Comparison of ENCODE assay signal across 40 mouse cellular contexts in genomic region chr9:40240311-40240710, GRCm38 (mm10). TPM values are rescaled to one million over a fixed set of nuclear protein-coding genes. Genes with fewer than 3 reads are reported as not detected.
DNase-seq lines count a peak whose midpoint lies in the region; ATAC-seq and TF ChIP-seq lines count a peak whose summit lies in the region.
"Had no signal": no experiment of that assay in that cellular context is flagged by ENCODE, and none has a peak within 500 bp of the region (broad histone marks: within the 10 kb centered on the region; RNA-seq: fewer than 3 reads in every experiment).

No protein-coding gene starts in this region.

- no peaks in the 10 kb centered on the region for H3K36me3 ChIP-seq in hindbrain, embryonic 11.5 days (ENCODE audit: control insufficient read depth, insufficient read depth, low read length)
- H3K36me3 ChIP-seq in hindbrain, embryonic 10.5 days: no peaks in the 10 kb centered on the region
- no peaks in the 10 kb centered on the region for H3K36me3 ChIP-seq in midbrain, embryonic 14.5 days (ENCODE audit: control insufficient read depth, insufficient read depth, low read length)
- no peaks in the 10 kb centered on the region for H3K36me3 ChIP-seq in midbrain, embryonic 11.5 days (ENCODE audit: control insufficient read depth, insufficient read depth, low read length)
- peaks cover 10% of the 10 kb centered on the region for H3K36me3 ChIP-seq in ES-E14 (ENCODE audit: control insufficient read depth, insufficient read depth, low read length, poor library complexity, severe bottlenecking)
- no peaks in the 10 kb centered on the region for H3K36me3 ChIP-seq in lung, postnatal 0 days (ENCODE audit: insufficient read depth, low read length)
- H3K36me3 ChIP-seq: heart, embryonic 12.5 days; intestine, embryonic 15.5 days; limb, embryonic 15.5 days; liver, embryonic 13.5 days had no signal

- H3K27me3 ChIP-seq in hindbrain, embryonic 11.5 days (ENCODE audit: control insufficient read depth, insufficient read depth, low read length): no peaks in the 10 kb centered on the region; the same call in 1 of the 2 replicates
- H3K27me3 ChIP-seq in hindbrain, embryonic 10.5 days (ENCODE audit: insufficient read depth, poor library complexity, severe bottlenecking): peaks cover 19% of the 10 kb centered on the region
- H3K27me3 ChIP-seq in midbrain, embryonic 14.5 days (ENCODE audit: control insufficient read depth, insufficient read depth, low read length): no peaks in the 10 kb centered on the region
- H3K27me3 ChIP-seq in midbrain, embryonic 11.5 days (ENCODE audit: control insufficient read depth, insufficient read depth, low read length): no peaks in the 10 kb centered on the region
- H3K27me3 ChIP-seq in lung, postnatal 0 days (replicated peaks; ENCODE audit: insufficient read depth, low read length): no peaks in the 10 kb centered on the region
- H3K27me3 ChIP-seq: intestine, embryonic 15.5 days had no signal

- in situ Hi-C loops in ES-E14 (cut with MboI; ENCODE audit: low sequenced_read_pairs in 2 of 2, unreplicated experiment in 2 of 2): no loop called here

- H3K4me1 ChIP-seq in hindbrain, embryonic 11.5 days (replicated peaks; ENCODE audit: control insufficient read depth, insufficient read depth, low read length): no peaks in the 10 kb centered on the region
- H3K4me1 ChIP-seq in hindbrain, embryonic 10.5 days (replicated peaks): peaks cover 24% of the 10 kb centered on the region
- H3K4me1 ChIP-seq in midbrain, embryonic 14.5 days (ENCODE audit: control insufficient read depth, insufficient read depth, low read length): peaks cover 10% of the 10 kb centered on the region; the same call in 1 of the 2 replicates
- peaks cover 9% of the 10 kb centered on the region for H3K4me1 ChIP-seq in midbrain, embryonic 11.5 days (ENCODE audit: control insufficient read depth, insufficient read depth, low read length)
- H3K4me1 ChIP-seq in ES-E14 (ENCODE audit: control insufficient read depth in 2 of 2, insufficient read depth in 2 of 2, low read length in 2 of 2, poor library complexity in 1 of 2): peaks cover 0 to 12% of the 10 kb centered on the region in 2 experiments; a peak in 2 of 4 replicates
- peaks cover 18% of the 10 kb centered on the region for H3K4me1 ChIP-seq in olfactory bulb, adult 2 months (ENCODE audit: control insufficient read depth, insufficient read depth, low read length)
- H3K4me1 ChIP-seq in lung, postnatal 0 days (ENCODE audit: insufficient read depth, low read depth, low read length): 0 out of 2 replicates have a peak, but pooled peaks cover 4% of the 10 kb centered on the region
- H3K4me1 ChIP-seq: liver, embryonic 13.5 days had no signal

- no peak for TF ChIP-seq POLR2A in olfactory bulb, adult 2 months (IDR thresholded peaks at IDR 0.05; ENCODE audit: insufficient read depth, low read depth, low read length)

- no peak overlapping the region for H3K4me2 ChIP-seq in hindbrain, embryonic 11.5 days (replicated peaks; ENCODE audit: low read depth, low read length)
- peak overlapping the region; percentile 78; the same call in 1 of the 2 replicates for H3K4me2 ChIP-seq in midbrain, embryonic 14.5 days (ENCODE audit: low read length)
- no peak overlapping the region for H3K4me2 ChIP-seq in midbrain, embryonic 11.5 days
- no peak overlapping the region for H3K4me2 ChIP-seq in lung, postnatal 0 days (replicated peaks; ENCODE audit: low read depth, low read length)
- H3K4me2 ChIP-seq: limb, embryonic 15.5 days; liver, embryonic 13.5 days had no signal

- 17% methylated on average over 5 of the region's 5 CpGs for WGBS in hindbrain, embryonic 11.5 days
- 19% methylated on average over 5 of the region's 5 CpGs for WGBS in hindbrain, embryonic 10.5 days
- WGBS in midbrain, embryonic 14.5 days: 29% methylated on average over 5 of the region's 5 CpGs
- 14% methylated on average over 5 of the region's 5 CpGs for WGBS in midbrain, embryonic 11.5 days
- 49% methylated on average over 5 of the region's 5 CpGs for WGBS in olfactory bulb, adult 2 months
- WGBS in lung, postnatal 0 days: 33% methylated on average over 5 of the region's 5 CpGs

- TF ChIP-seq CTCF in olfactory bulb, adult 2 months (IDR thresholded peaks at IDR 0.05; ENCODE audit: insufficient read depth, low read depth, low read length): no peak
- TF ChIP-seq CTCF in lung, postnatal 0 days (IDR thresholded peaks at IDR 0.05): no peak

- H3K27ac ChIP-seq in hindbrain, embryonic 11.5 days (ENCODE audit: low read depth, low read length): no peak overlapping the region
- no peak overlapping the region for H3K27ac ChIP-seq in hindbrain, embryonic 10.5 days
- H3K27ac ChIP-seq in midbrain, embryonic 14.5 days (replicated peaks; ENCODE audit: low read depth, low read length): 0 out of 2 replicates have a peak overlapping the region, but pooled peaks have one; percentile 5
- no peak overlapping the region for H3K27ac ChIP-seq in midbrain, embryonic 11.5 days (ENCODE audit: low read depth, low read length)
- peak overlapping the region; percentile 98 for H3K27ac ChIP-seq in ES-E14 (ENCODE audit: insufficient read depth, low read depth, low read length, poor library complexity, severe bottlenecking)
- H3K27ac ChIP-seq in olfactory bulb, adult 2 months (ENCODE audit: insufficient read depth, low read depth, low read length): peak overlapping the region; percentile 99; the same call in 1 of the 2 replicates
- no peak overlapping the region for H3K27ac ChIP-seq in lung, postnatal 0 days (ENCODE audit: low read length)
- H3K27ac ChIP-seq: intestine, embryonic 15.5 days; limb, embryonic 15.5 days; liver, embryonic 13.5 days; macrophage had no signal

- no peak overlapping the region for H3K9ac ChIP-seq in hindbrain, embryonic 11.5 days (ENCODE audit: low read depth, low read length)
- H3K9ac ChIP-seq in midbrain, embryonic 14.5 days (replicated peaks; ENCODE audit: low read length): no peak overlapping the region
- no peak overlapping the region for H3K9ac ChIP-seq in midbrain, embryonic 11.5 days (ENCODE audit: low read length)
- peak overlapping the region; percentile 68; the same call in 1 of the 2 replicates for H3K9ac ChIP-seq in ES-E14 (ENCODE audit: insufficient read depth, low read depth, low read length, poor library complexity, severe bottlenecking)
- no peak overlapping the region for H3K9ac ChIP-seq in lung, postnatal 0 days (replicated peaks; ENCODE audit: low read depth)
- H3K9ac ChIP-seq: heart, embryonic 12.5 days; intestine, embryonic 15.5 days; limb, embryonic 15.5 days; liver, embryonic 13.5 days had no signal

- ATAC-seq in hindbrain, embryonic 11.5 days (ENCODE audit: low FRiP score): no peak
- no peak for ATAC-seq in midbrain, embryonic 14.5 days (ENCODE audit: low FRiP score, low TSS enrichment)
- no peak for ATAC-seq in midbrain, embryonic 11.5 days (ENCODE audit: low FRiP score)
- ATAC-seq in lung, postnatal 0 days: no peak
- ATAC-seq: activated CD4-positive, CD25-positive, alpha-beta regulatory T cell, adult 4 months; forebrain, embryonic 16.5 days; hindbrain, postnatal 0 days had no signal

- H3K9me3 ChIP-seq in hindbrain, embryonic 11.5 days (ENCODE audit: control insufficient read depth, low read length): no peaks in the 10 kb centered on the region
- no peaks in the 10 kb centered on the region for H3K9me3 ChIP-seq in hindbrain, embryonic 10.5 days
- no peaks in the 10 kb centered on the region for H3K9me3 ChIP-seq in midbrain, embryonic 14.5 days (ENCODE audit: control insufficient read depth, low read length)
- H3K9me3 ChIP-seq in midbrain, embryonic 11.5 days (ENCODE audit: control insufficient read depth, low read length): no peaks in the 10 kb centered on the region
- no peaks in the 10 kb centered on the region for H3K9me3 ChIP-seq in ES-E14 (ENCODE audit: control insufficient read depth, insufficient read depth, low read depth, low read length)
- no peaks in the 10 kb centered on the region for H3K9me3 ChIP-seq in lung, postnatal 0 days (ENCODE audit: low read length)
- H3K9me3 ChIP-seq: heart, embryonic 12.5 days; intestine, embryonic 15.5 days; limb, embryonic 15.5 days; liver, embryonic 13.5 days had no signal

- peak; percentile 1 for DNase-seq in hindbrain, embryonic 11.5 days (ENCODE audit: low spot score)
- DNase-seq in hindbrain, embryonic 10.5 days (ENCODE audit: low spot score): no peak
- DNase-seq in midbrain, embryonic 14.5 days: no peak
- DNase-seq in midbrain, embryonic 11.5 days (ENCODE audit: low spot score, missing footprints): no peak
- peak; percentile 79 for DNase-seq in ES-E14 (ENCODE audit: low read depth, low spot score)
- DNase-seq in lung, postnatal 0 days (ENCODE audit: low spot score): no peak
- DNase-seq: adrenal gland, adult 2 months; adrenal gland, postnatal 36 days; B cell, adult 2 months; cerebellum, adult 18-20 months; cerebellum, postnatal 10 days; gastrocnemius, postnatal 10 days; heart, adult 18-20 months; heart, postnatal 4 days; kidney, adult 2 months; kidney, postnatal 36 days; liver, embryonic 13.5 days; lung, adult 18-20 months; lung, postnatal 10 days; thymus, adult 2 months; thymus, postnatal 36 days had no signal

- TF ChIP-seq EP300 in lung, postnatal 0 days (IDR thresholded peaks at IDR 0.05): no peak

- no peak overlapping the region for H3K4me3 ChIP-seq in hindbrain, embryonic 11.5 days (ENCODE audit: low read depth, low read length)
- H3K4me3 ChIP-seq in hindbrain, embryonic 10.5 days: no peak overlapping the region
- H3K4me3 ChIP-seq in midbrain, embryonic 14.5 days (replicated peaks; ENCODE audit: low read depth, low read length): no peak overlapping the region
- H3K4me3 ChIP-seq in midbrain, embryonic 11.5 days (ENCODE audit: low read depth, low read length): no peak overlapping the region
- H3K4me3 ChIP-seq in ES-E14 (ENCODE audit: insufficient read depth in 1 of 2, low read depth in 1 of 2, low read length in 2 of 2, poor library complexity in 1 of 2, severe bottlenecking in 1 of 2): peak overlapping the region; percentile 50 to 71
- no peak overlapping the region for H3K4me3 ChIP-seq in olfactory bulb, adult 2 months (ENCODE audit: insufficient read depth, low read depth, low read length)
- H3K4me3 ChIP-seq in lung, postnatal 0 days (ENCODE audit: low read depth, low read length): no peak overlapping the region
- H3K4me3 ChIP-seq: erythroblast, embryonic 14.5 days; intestine, embryonic 15.5 days; layer of hippocampus, adult 2 months; left cerebral cortex, adult 2 months; liver, embryonic 13.5 days had no signal

RNA-seq across cellular contexts. Expression of gene Scn3b, which starts 28.7 kb away (rescaled TPM):
- 22.5 and 23.5 TPM in 2 replicates for polyA plus RNA-seq in hindbrain, embryonic 11.5 days (2014; fragmentation: Nextera tagmentation; extraction: Ambion mirVana)
- 5.3 and 12.8 TPM in 2 replicates for polyA plus RNA-seq in hindbrain, embryonic 10.5 days (2016; fragmentation: Nextera tagmentation; extraction: Ambion mirVana)
- polyA plus RNA-seq in midbrain, embryonic 14.5 days (2014; fragmentation: Nextera tagmentation; extraction: Ambion mirVana): 142 and 154 TPM in 2 replicates
- polyA plus RNA-seq in midbrain, embryonic 11.5 days (2014; fragmentation: Nextera tagmentation; extraction: Ambion mirVana): 18.6 and 21.2 TPM in 2 replicates
- total RNA-seq in ES-E14 (2012; rRNA removed): 3.1 TPM in 2 replicates
- not detected in 2 replicates for polyA plus RNA-seq in olfactory bulb, adult 2 months (2012; ENCODE audit: insufficient read depth, insufficient read length, low replicate concordance, missing spikeins)
- polyA plus RNA-seq in lung, postnatal 0 days (2015; fragmentation: Nextera tagmentation; extraction: Ambion mirVana): 37.6 and 46.9 TPM in 2 replicates
- total RNA-seq: megakaryocyte-erythroid progenitor cell, adult 5-6 weeks had no signal
- polyA plus RNA-seq: activated CD4-positive, CD25-positive, alpha-beta regulatory T cell, adult 4 months; erythroblast, embryonic 14.5 days had no signal

RNA-seq across cellular contexts. Expression of gene Zfp202, which starts 48.2 kb away (rescaled TPM):
- 5.6 and 8.6 TPM in 2 replicates for polyA plus RNA-seq in hindbrain, embryonic 11.5 days (2014; fragmentation: Nextera tagmentation; extraction: Ambion mirVana)
- polyA plus RNA-seq in hindbrain, embryonic 10.5 days (2016; fragmentation: Nextera tagmentation; extraction: Ambion mirVana): 6.8 and 7.5 TPM in 2 replicates
- polyA plus RNA-seq in midbrain, embryonic 14.5 days (2014; fragmentation: Nextera tagmentation; extraction: Ambion mirVana): 11.6 and 11.7 TPM in 2 replicates
- 6.8 and 7.3 TPM in 2 replicates for polyA plus RNA-seq in midbrain, embryonic 11.5 days (2014; fragmentation: Nextera tagmentation; extraction: Ambion mirVana)
- 2.1 and 2.2 TPM in 2 replicates for total RNA-seq in ES-E14 (2012; rRNA removed)
- polyA plus RNA-seq in olfactory bulb, adult 2 months (2012; ENCODE audit: insufficient read depth, insufficient read length, low replicate concordance, missing spikeins): not detected in 2 replicates
- polyA plus RNA-seq in lung, postnatal 0 days (2015; fragmentation: Nextera tagmentation; extraction: Ambion mirVana): 1.3 and 1.7 TPM in 2 replicates

RNA-seq across cellular contexts. Expression of gene Olfr986, which starts 59.6 kb away (rescaled TPM):
- polyA plus RNA-seq in hindbrain, embryonic 11.5 days (2014; fragmentation: Nextera tagmentation; extraction: Ambion mirVana): not detected in 2 replicates
- polyA plus RNA-seq in hindbrain, embryonic 10.5 days (2016; fragmentation: Nextera tagmentation; extraction: Ambion mirVana): not detected in 2 replicates
- polyA plus RNA-seq in midbrain, embryonic 14.5 days (2014; fragmentation: Nextera tagmentation; extraction: Ambion mirVana): not detected in 2 replicates
- polyA plus RNA-seq in midbrain, embryonic 11.5 days (2014; fragmentation: Nextera tagmentation; extraction: Ambion mirVana): not detected in 2 replicates
- total RNA-seq in ES-E14 (2012; rRNA removed): 0.31 and 0.53 TPM in 2 replicates
- not detected in 2 replicates for polyA plus RNA-seq in olfactory bulb, adult 2 months (2012; ENCODE audit: insufficient read depth, insufficient read length, low replicate concordance, missing spikeins)
- not detected in 2 replicates for polyA plus RNA-seq in lung, postnatal 0 days (2015; fragmentation: Nextera tagmentation; extraction: Ambion mirVana)
- total RNA-seq: adrenal gland, adult 2 months; adrenal gland, postnatal 36 days; gastrocnemius, postnatal 10 days; heart, adult 18-20 months; heart, postnatal 4 days; hindbrain, postnatal 0 days; layer of hippocampus, adult 2 months; left cerebral cortex, postnatal 25 days; megakaryocyte-erythroid progenitor cell, adult 5-6 weeks had no signal
- polyA plus RNA-seq: adrenal gland, adult 2 months; brain, embryonic 14.5 days; cortical plate, adult 2 months; embryonic facial prominence, embryonic 14.5 days; erythroblast, embryonic 14.5 days; forebrain, embryonic 16.5 days; heart, embryonic 12.5 days; heart, postnatal 0 days; hindbrain, postnatal 0 days; intestine, embryonic 15.5 days; kidney, adult 2 months; kidney, embryonic 16.5 days; limb, embryonic 15.5 days; liver, embryonic 13.5 days; macrophage; neural tube, embryonic 11.5 days; thymus, adult 2 months had no signal

Comparison
In these comparisons a context has a peak if more than half of its experiments do, and no peak if none do; other contexts are left out.
1. DNase-seq: peak in hindbrain, embryonic 11.5 days (single experiment) and ES-E14 (single experiment); none in hindbrain, embryonic 10.5 days (single experiment), midbrain, embryonic 14.5 days (single experiment), midbrain, embryonic 11.5 days (single experiment) and lung, postnatal 0 days (single experiment).
2. H3K27ac ChIP-seq: peak in midbrain, embryonic 14.5 days (single experiment), ES-E14 (single experiment) and olfactory bulb, adult 2 months (single experiment); none in hindbrain, embryonic 11.5 days (single experiment), hindbrain, embryonic 10.5 days (single experiment), midbrain, embryonic 11.5 days (single experiment) and lung, postnatal 0 days (single experiment).
3. H3K4me3 ChIP-seq: peak in ES-E14 (2 of 2); none in hindbrain, embryonic 11.5 days (single experiment), hindbrain, embryonic 10.5 days (single experiment), midbrain, embryonic 14.5 days (single experiment), midbrain, embryonic 11.5 days (single experiment), olfactory bulb, adult 2 months (single experiment) and lung, postnatal 0 days (single experiment).